12 mouse cellular contexts compared by ENCODE assay signal in genomic region chr8:18406446-18406845, GRCm38 (mm10).
DNase-seq lines count a peak whose midpoint lies in the region; ATAC-seq and TF ChIP-seq lines count a peak whose summit lies in the region.
"Had no signal": no experiment of that assay in that cellular context is flagged by ENCODE, and none has a peak within 500 bp of the region (broad histone marks: within the 10 kb centered on the region; RNA-seq: fewer than 3 reads in every experiment).

No protein-coding gene starts in this region.

- WGBS in embryonic facial prominence, embryonic 11.5 days = 70% methylated on average over 2 of the region's 2 CpGs
- 71% methylated on average over 2 of the region's 2 CpGs for WGBS in embryonic facial prominence, embryonic 10.5 days
- WGBS in lung, embryonic 14.5 days = 38% methylated on average over 2 of the region's 2 CpGs

- no peak for ATAC-seq in embryonic facial prominence, embryonic 11.5 days (replicated peaks; ENCODE audit: insufficient number of reproducible peaks, low FRiP score, low TSS enrichment, low read depth)
- no peak for ATAC-seq in lung, embryonic 14.5 days (ENCODE audit: insufficient read depth)
- ATAC-seq: forebrain, embryonic 15.5 days had no signal

- H3K9ac ChIP-seq in embryonic facial prominence, embryonic 11.5 days (replicated peaks; ENCODE audit: low read length) = no peak overlapping the region
- H3K9ac ChIP-seq in lung, embryonic 14.5 days = no peak overlapping the region
- H3K9ac ChIP-seq: forebrain, embryonic 15.5 days had no signal

- H3K9me3 ChIP-seq in embryonic facial prominence, embryonic 11.5 days (replicated peaks; ENCODE audit: control insufficient read depth, low read length) = no peaks in the 10 kb centered on the region
- H3K9me3 ChIP-seq in embryonic facial prominence, embryonic 10.5 days = no peaks in the 10 kb centered on the region
- H3K9me3 ChIP-seq in lung, embryonic 14.5 days (ENCODE audit: low read depth, low read length) = no peaks in the 10 kb centered on the region
- H3K9me3 ChIP-seq: forebrain, embryonic 15.5 days; midbrain, embryonic 10.5 days had no signal

- no peaks in the 10 kb centered on the region for H3K27me3 ChIP-seq in embryonic facial prominence, embryonic 11.5 days (ENCODE audit: control insufficient read depth, insufficient read depth, low read length)
- no peaks in the 10 kb centered on the region for H3K27me3 ChIP-seq in embryonic facial prominence, embryonic 10.5 days (replicated peaks; ENCODE audit: low read depth, poor library complexity, severe bottlenecking)
- H3K27me3 ChIP-seq in lung, embryonic 14.5 days (ENCODE audit: insufficient read depth, low read length) = no peaks in the 10 kb centered on the region
- H3K27me3 ChIP-seq: forebrain, embryonic 15.5 days had no signal

- peak; percentile 64 for DNase-seq in embryonic facial prominence, embryonic 11.5 days (ENCODE audit: low spot score)
- no peak for DNase-seq in embryonic facial prominence, embryonic 10.5 days (ENCODE audit: low spot score)
- DNase-seq in lung, embryonic 14.5 days = peak; percentile 77
- no peak for DNase-seq in lung, postnatal 36 days
- peak; percentile 1 for DNase-seq in c-Kit-positive CD71-positive TER-119-negative erythroid progenitor cells, embryonic 14.5 days (ENCODE audit: low read depth)
- DNase-seq in retina, postnatal 1 day = peak; percentile 4
- no peak for DNase-seq in cerebellum, adult 11 months
- DNase-seq in layer of hippocampus, postnatal 10 days (ENCODE audit: low spot score in 2 of 2) = no peak
- DNase-seq: gastrocnemius, postnatal 36 days; thymus, adult 2 months had no signal

- no peak for TF ChIP-seq CTCF in lung, embryonic 14.5 days (IDR thresholded peaks at IDR 0.05; ENCODE audit: low read depth)

- H3K4me1 ChIP-seq in embryonic facial prominence, embryonic 11.5 days (ENCODE audit: control insufficient read depth, insufficient read depth, low read length) = no peaks in the 10 kb centered on the region
- no peaks in the 10 kb centered on the region for H3K4me1 ChIP-seq in embryonic facial prominence, embryonic 10.5 days
- H3K4me1 ChIP-seq in lung, embryonic 14.5 days (ENCODE audit: insufficient read depth) = no peaks in the 10 kb centered on the region
- H3K4me1 ChIP-seq: forebrain, embryonic 15.5 days; midbrain, embryonic 10.5 days had no signal

- no peak overlapping the region for H3K4me3 ChIP-seq in embryonic facial prominence, embryonic 11.5 days (ENCODE audit: low read depth, low read length)
- H3K4me3 ChIP-seq in embryonic facial prominence, embryonic 10.5 days = no peak overlapping the region
- H3K4me3 ChIP-seq in lung, embryonic 14.5 days (ENCODE audit: low read depth, low read length) = no peak overlapping the region
- H3K4me3 ChIP-seq: forebrain, embryonic 15.5 days; midbrain, embryonic 10.5 days had no signal

- no peaks in the 10 kb centered on the region for H3K36me3 ChIP-seq in embryonic facial prominence, embryonic 11.5 days (replicated peaks; ENCODE audit: control insufficient read depth, insufficient read depth, low read depth, low read length)
- H3K36me3 ChIP-seq in embryonic facial prominence, embryonic 10.5 days (replicated peaks) = no peaks in the 10 kb centered on the region
- H3K36me3 ChIP-seq in lung, embryonic 14.5 days (ENCODE audit: insufficient read depth) = no peaks in the 10 kb centered on the region
- H3K36me3 ChIP-seq: forebrain, embryonic 15.5 days; midbrain, embryonic 10.5 days had no signal

- H3K27ac ChIP-seq in embryonic facial prominence, embryonic 11.5 days (replicated peaks; ENCODE audit: low read depth, low read length) = no peak overlapping the region
- no peak overlapping the region for H3K27ac ChIP-seq in embryonic facial prominence, embryonic 10.5 days (replicated peaks)
- H3K27ac ChIP-seq in lung, embryonic 14.5 days (ENCODE audit: low read depth) = no peak overlapping the region
- H3K27ac ChIP-seq: forebrain, embryonic 15.5 days; midbrain, embryonic 10.5 days had no signal

- no peak overlapping the region for H3K4me2 ChIP-seq in embryonic facial prominence, embryonic 11.5 days (ENCODE audit: low read depth, low read length)
- no peak overlapping the region for H3K4me2 ChIP-seq in lung, embryonic 14.5 days
- H3K4me2 ChIP-seq: forebrain, embryonic 15.5 days had no signal

Comparison
In these comparisons a context has a peak if more than half of its experiments do, and no peak if none do; other contexts are left out.
1. DNase-seq: peak in embryonic facial prominence, embryonic 11.5 days (single experiment), lung, embryonic 14.5 days (single experiment), c-Kit-positive CD71-positive TER-119-negative erythroid progenitor cells, embryonic 14.5 days (single experiment) and retina, postnatal 1 day (single experiment); none in embryonic facial prominence, embryonic 10.5 days (single experiment), lung, postnatal 36 days (single experiment), cerebellum, adult 11 months (single experiment) and layer of hippocampus, postnatal 10 days (0 of 2).